Mouse (Mus musculus) heart, adult 2 months (tissue): Measurements from ENCODE around the gene Itgb1bp2.

Source experiments
- CTCF ChIP-seq: fragments of 200-600 bp; IDR thresholded peaks from 2 replicates; pipeline ENCODE4 v1.8.1; 2022; ENCODE audit warnings: antibody characterized with exemption, mild to moderate bottlenecking, moderate library complexity
- EP300 ChIP-seq: fragments of 200-500 bp; IDR thresholded peaks from 2 replicates; pipeline ENCODE4 v1.6.1; 2011; ENCODE audit warnings: low read depth, low read length, control low read depth; ENCODE audit not compliant: insufficient read depth
- POLR2A ChIP-seq: fragments of 200-500 bp; IDR thresholded peaks from 2 replicates; pipeline ENCODE4 v1.6.1; 2011; ENCODE audit warnings: mild to moderate bottlenecking, low read depth, low read length, control low read depth; ENCODE audit not compliant: insufficient read depth

DNA sequence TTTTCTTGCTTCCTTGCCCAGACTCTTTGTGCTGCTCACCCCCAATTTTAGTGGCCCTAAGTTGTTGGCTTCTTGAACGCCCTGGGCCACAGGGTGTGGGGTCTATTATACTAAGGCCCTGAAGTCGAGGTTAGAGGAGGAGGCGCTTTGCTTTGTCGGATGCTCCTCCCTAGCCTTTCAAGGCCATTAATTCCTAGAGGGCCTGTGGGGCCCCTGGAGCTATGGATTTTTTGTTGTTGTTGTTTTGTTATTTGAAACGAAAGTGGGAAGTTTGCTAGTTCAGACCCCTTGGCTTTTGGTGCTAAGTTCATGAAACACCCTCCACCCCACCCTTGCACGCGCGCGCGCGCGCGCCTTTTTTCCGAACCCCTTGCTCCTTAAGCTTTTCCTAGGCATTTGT lies 18.9 kb upstream of the Itgb1bp2 start:
- TF ChIP-seq CTCF (no peak), EP300 (no peak), POLR2A (no peak)
